Mouse (Mus musculus): Measurements from ENCODE around the gene Fbxo48. TPM values are rescaled to one million over a fixed set of nuclear protein-coding genes. Genes with fewer than 3 reads are reported as not detected.

Fbxo48 gene
- polyA plus RNA-seq, 1 experiment = 0.26 TPM

GRCm38 (mm10) chr11:16958520-16958919 is 7.3 kb downstream of the Fbxo48 start:
- 70% methylated on average over 1 of the region's 1 CpGs for WGBS
- DNase-seq (ENCODE audit: low read depth, low spot score) = no peak

GRCm38 (mm10) chr11:16967806-16968205 is 16.6 kb downstream of the Fbxo48 start:
- WGBS = 13% methylated on average over 2 of the region's 2 CpGs
- no peak for DNase-seq (ENCODE audit: low read depth, low spot score)

GRCm38 (mm10) chr11:16969650-16970049 is 18.5 kb downstream of the Fbxo48 start:
- 31% methylated on average over 2 of the region's 2 CpGs for WGBS
- DNase-seq (ENCODE audit: low read depth, low spot score) = no peak

GRCm38 (mm10) chr11:16972027-16972426 is 20.9 kb downstream of the Fbxo48 start:
- DNase-seq (ENCODE audit: low read depth, low spot score) = no peak
- 86% methylated on average over 3 of the region's 3 CpGs for WGBS

- DNase-seq (ENCODE audit: low read depth, low spot score) = no peak
- 84% methylated on average over 1 of the region's 1 CpGs for whole genome bisulfite sequencing
These were observed 21.9 kb downstream of the Fbxo48 start for GRCm38 (mm10) chr11:16973086-16973485.

GRCm38 (mm10) chr11:16976937-16977336 is 25.8 kb downstream of the Fbxo48 start:
- 40% methylated on average over 4 of the region's 4 CpGs for WGBS
- DNase-seq (ENCODE audit: low read depth, low spot score) = no peak

- DNase-seq (ENCODE audit: low read depth, low spot score) = no peak
- 80% methylated on average over 2 of the region's 2 CpGs for WGBS
These were observed 26.4 kb downstream of the Fbxo48 start for GRCm38 (mm10) chr11:16977611-16978010.

- DNase-seq (ENCODE audit: low read depth, low spot score) = no peak
- WGBS = 61% methylated on average over 5 of the region's 5 CpGs
These were observed 27.1 kb downstream of the Fbxo48 start for GRCm38 (mm10) chr11:16978161-16978707.

- WGBS = 36% methylated on average over 7 of the region's 7 CpGs
- DNase-seq (ENCODE audit: low read depth, low spot score) = no peak
These were observed 35.5 kb downstream of the Fbxo48 start for GRCm38 (mm10) chr11:16986550-16987187.

GRCm38 (mm10) chr11:16987745-16988328 is 36.7 kb downstream of the Fbxo48 start:
- WGBS = 43% methylated on average over 6 of the region's 6 CpGs
- DNase-seq (ENCODE audit: low read depth, low spot score) = no peak

GRCm38 (mm10) chr11:16989885-16990284 is 38.7 kb downstream of the Fbxo48 start:
- 56% methylated on average over 5 of the region's 5 CpGs for WGBS
- no peak for DNase-seq (ENCODE audit: low read depth, low spot score)

- WGBS = 81% methylated on average over 6 of the region's 6 CpGs
These were observed 41.7 kb downstream of the Fbxo48 start for GRCm38 (mm10) chr11:16992880-16993279.

GRCm38 (mm10) chr11:16996818-16997217 is 45.6 kb downstream of the Fbxo48 start:
- no peak for DNase-seq (ENCODE audit: low read depth, low spot score)

More at GRCm38 (mm10) chr11:16992880-16993279, 41.7 kb downstream of the Fbxo48 start:
- no peak for DNase-seq (ENCODE audit: low read depth, low spot score)

- DNase-seq (ENCODE audit: low read depth, low spot score) = no peak
These were observed 46.3 kb downstream of the Fbxo48 start for GRCm38 (mm10) chr11:16997465-16997864.

- 84% methylated on average over 4 of the region's 4 CpGs for WGBS
- DNase-seq (ENCODE audit: low read depth, low spot score) = no peak
These were observed 48.2 kb downstream of the Fbxo48 start for GRCm38 (mm10) chr11:16999387-16999786.

GRCm38 (mm10) chr11:16999933-17000332 is 48.8 kb downstream of the Fbxo48 start:
- no peak for DNase-seq (ENCODE audit: low read depth, low spot score)

- 60% methylated on average over 9 of the region's 9 CpGs for WGBS
- DNase-seq (ENCODE audit: low read depth, low spot score) = no peak
These were observed 49.5 kb downstream of the Fbxo48 start for GRCm38 (mm10) chr11:17000353-17001334.

- WGBS = 73% methylated on average over 7 of the region's 7 CpGs
These were observed 51.7 kb downstream of the Fbxo48 start for GRCm38 (mm10) chr11:17002739-17003373.

GRCm38 (mm10) chr11:17003757-17004156 is 52.6 kb downstream of the Fbxo48 start:
- WGBS = 71% methylated on average over 3 of the region's 3 CpGs
- DNase-seq (ENCODE audit: low read depth, low spot score) = no peak

More at GRCm38 (mm10) chr11:17002739-17003373, 51.7 kb downstream of the Fbxo48 start:
- no peak for DNase-seq (ENCODE audit: low read depth, low spot score)

Measured in large intestine, adult 2 months (tissue).